Mouse (Mus musculus): ENCODE results near the gene Zkscan7.

The Zkscan7 gene

DNA sequence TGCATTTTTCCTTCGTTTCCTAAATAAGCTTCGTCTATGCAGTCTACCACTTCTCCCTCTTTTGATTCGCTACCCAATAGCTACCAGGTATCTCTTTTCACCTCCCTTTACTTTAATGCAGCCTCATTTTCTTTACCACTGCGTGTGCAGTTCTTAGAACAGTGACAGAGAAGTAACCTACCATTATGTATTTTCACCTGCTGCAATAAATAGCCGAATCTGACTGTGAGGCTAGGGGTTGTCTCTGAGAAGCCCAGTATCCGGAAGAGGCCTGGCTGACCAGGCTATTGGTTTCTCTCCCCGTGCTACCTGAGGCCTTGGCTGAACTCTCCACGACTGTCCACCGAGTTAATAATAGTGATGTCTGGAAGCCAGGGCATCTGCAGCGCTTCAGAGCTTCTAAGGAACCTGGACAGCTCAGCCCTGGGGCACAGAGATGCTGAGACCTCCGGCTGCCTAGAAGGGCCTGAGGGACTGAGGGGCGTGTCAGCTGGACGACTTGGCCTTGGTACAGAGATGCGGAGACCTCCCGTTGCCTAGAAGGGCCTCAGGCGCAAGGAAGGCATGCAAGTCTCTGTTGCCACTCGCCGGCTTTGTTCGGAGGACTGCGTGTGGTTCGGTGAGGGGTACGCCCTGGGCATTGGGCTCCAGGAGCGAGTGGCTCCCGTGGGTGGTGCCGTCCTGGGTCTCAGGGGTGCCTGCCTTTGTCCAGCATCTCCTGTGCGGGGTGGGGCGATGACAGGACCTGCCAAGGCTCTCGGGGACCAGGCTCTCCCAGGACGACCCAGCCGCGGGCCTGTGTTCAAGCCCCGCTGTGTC, 17.4 kb downstream of the Zkscan7 start:
- DNase-seq (ENCODE audit: low read depth, low spot score), result no peak

- no peak for DNase-seq (ENCODE audit: low read depth, low spot score)
These were observed 37.0 kb downstream of the Zkscan7 start for GRCm38 (mm10) chr9:122922436-122922835.

GRCm38 (mm10) chr9:122922936-122923381, 37.5 kb downstream of the Zkscan7 start, which contains the start of gene Zfp105:
Gene Zfp105, plus strand, starts transcription at chr9:122923072.
- DNase-seq (ENCODE audit: low read depth, low spot score), result no peak

DNA sequence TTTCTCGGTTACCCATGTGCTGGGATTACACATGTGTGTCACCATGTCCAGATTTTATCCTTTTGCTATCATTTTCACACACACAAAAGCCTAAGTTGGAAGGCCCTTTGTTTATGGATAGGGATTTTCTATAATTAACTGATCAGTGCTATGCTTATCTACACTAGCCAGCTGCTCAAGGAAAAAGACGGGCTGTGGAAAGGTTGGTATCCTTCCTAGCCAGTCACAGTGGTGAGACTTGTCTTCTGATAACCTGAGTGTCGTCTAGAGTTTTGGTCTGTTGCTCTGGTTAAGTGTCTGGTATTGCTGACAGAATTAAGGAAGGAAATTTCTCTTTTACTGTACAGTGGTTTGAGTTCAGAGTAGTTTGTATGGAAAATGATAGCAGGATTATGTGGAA, 43.4 kb downstream of the Zkscan7 start:
- no peak for DNase-seq (ENCODE audit: low read depth, low spot score)
